Mouse (Mus musculus): ENCODE data around the gene Afp. TPM values are rescaled to one million over a fixed set of nuclear protein-coding genes. Genes with fewer than 3 reads are reported as not detected.

The Afp gene
- polyA plus RNA-seq, 1 experiment from 2014 or later = 28.8 TPM

GRCm38 (mm10) chr5:90476741-90477140 lies 13.8 kb upstream of the Afp start:
- Histone ChIP-seq H3K27ac (replicated peaks) (no peak overlapping the region), H3K4me1 (no peaks in the 10 kb centered on the region), H3K27me3 (replicated peaks) (no peaks in the 10 kb centered on the region), H3K9me3 (no peaks in the 10 kb centered on the region), H3K4me2 (no peak overlapping the region), H3K36me3 (no peaks in the 10 kb centered on the region), H3K4me3 (no peak overlapping the region), H3K9ac (no peak overlapping the region)
- 80% methylated on average over 3 of the region's 3 CpGs for WGBS
- ATAC-seq (ENCODE audit: extremely low read depth, insufficient number of reproducible peaks, low FRiP score, low TSS enrichment) = no peak

- WGBS = 67% methylated on average over 7 of the region's 7 CpGs
- Histone ChIP-seq H3K4me2 (no peak overlapping the region), H3K27ac (replicated peaks) (no peak overlapping the region), H3K9me3 (no peaks in the 10 kb centered on the region), H3K27me3 (replicated peaks) (no peaks in the 10 kb centered on the region), H3K9ac (no peak overlapping the region), H3K4me3 (no peak overlapping the region), H3K36me3 (no peaks in the 10 kb centered on the region), H3K4me1 (no peaks in the 10 kb centered on the region)
- no peak for ATAC-seq (ENCODE audit: extremely low read depth, insufficient number of reproducible peaks, low FRiP score, low TSS enrichment)
Measured at GRCm38 (mm10) chr5:90477308-90478140, 13.0 kb upstream of the Afp start.

GRCm38 (mm10) chr5:90478886-90479285 lies 11.7 kb upstream of the Afp start:
- Histone ChIP-seq H3K9ac (no peak overlapping the region), H3K4me3 (no peak overlapping the region), H3K36me3 (no peaks in the 10 kb centered on the region), H3K4me1 (no peaks in the 10 kb centered on the region), H3K9me3 (no peaks in the 10 kb centered on the region), H3K27ac (replicated peaks) (no peak overlapping the region), H3K27me3 (replicated peaks) (no peaks in the 10 kb centered on the region), H3K4me2 (no peak overlapping the region)
- ATAC-seq (ENCODE audit: extremely low read depth, insufficient number of reproducible peaks, low FRiP score, low TSS enrichment) = no peak
- 71% methylated on average over 1 of the region's 1 CpGs for WGBS

GRCm38 (mm10) chr5:90485597-90485996 lies 4.9 kb upstream of the Afp start:
- no peak for ATAC-seq (ENCODE audit: extremely low read depth, insufficient number of reproducible peaks, low FRiP score, low TSS enrichment)
- Histone ChIP-seq H3K4me2 (no peak overlapping the region), H3K4me1 (no peaks in the 10 kb centered on the region), H3K36me3 (no peaks in the 10 kb centered on the region), H3K27me3 (replicated peaks) (no peaks in the 10 kb centered on the region), H3K4me3 (no peak overlapping the region), H3K9ac (no peak overlapping the region), H3K9me3 (no peaks in the 10 kb centered on the region), H3K27ac (replicated peaks) (no peak overlapping the region)
- WGBS = 73% methylated on average over 7 of the region's 7 CpGs

DNA sequence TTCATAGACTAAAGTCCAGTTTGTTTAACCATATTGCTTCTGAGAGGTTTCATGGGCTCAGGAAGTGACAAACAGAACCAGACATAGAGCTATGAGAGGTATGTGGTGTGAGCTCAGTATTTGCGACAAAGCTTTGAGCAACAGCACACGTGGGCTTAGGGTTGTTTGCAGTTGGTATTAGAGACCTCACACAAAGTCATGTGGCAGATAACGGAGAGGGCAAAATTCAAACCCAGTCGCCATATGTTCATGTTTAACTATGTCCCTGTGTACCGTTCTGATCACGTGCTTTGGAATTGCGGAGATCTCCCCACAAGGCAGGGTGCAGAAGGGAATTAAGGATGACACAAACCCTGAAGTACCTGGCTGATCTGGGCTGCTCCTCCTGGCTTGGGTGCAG lies 2.2 kb upstream of the Afp start:
- 80% methylated on average over 7 of the region's 7 CpGs for WGBS
- no peaks in the 10 kb centered on the region for H3K36me3 ChIP-seq
- no peak overlapping the region for H3K27ac ChIP-seq (replicated peaks)
- no peaks in the 10 kb centered on the region for H3K27me3 ChIP-seq (replicated peaks)
- H3K9me3 ChIP-seq = no peaks in the 10 kb centered on the region
- ATAC-seq (ENCODE audit: extremely low read depth, insufficient number of reproducible peaks, low FRiP score, low TSS enrichment) = no peak
- no peak overlapping the region for H3K4me3 ChIP-seq
- no peak overlapping the region for H3K9ac ChIP-seq
- H3K4me2 ChIP-seq = no peak overlapping the region
- H3K4me1 ChIP-seq = 0 out of 2 replicates have a peak, but pooled peaks cover 3% of the 10 kb centered on the region

- Histone ChIP-seq H3K9ac (no peak overlapping the region), H3K36me3 (no peaks in the 10 kb centered on the region), H3K27ac (replicated peaks) (no peak overlapping the region), H3K4me3 (no peak overlapping the region), H3K27me3 (replicated peaks) (no peaks in the 10 kb centered on the region), H3K4me2 (peak overlapping the region; percentile 55), H3K9me3 (no peaks in the 10 kb centered on the region), H3K4me1 (peaks cover 10% of the 10 kb centered on the region; the same call in 1 of the 2 replicates)
- no peak for ATAC-seq (ENCODE audit: extremely low read depth, insufficient number of reproducible peaks, low FRiP score, low TSS enrichment)
- WGBS = 71% methylated on average over 9 of the region's 9 CpGs
Measured at GRCm38 (mm10) chr5:90492440-90492839, 1.9 kb downstream of the Afp start.

DNA sequence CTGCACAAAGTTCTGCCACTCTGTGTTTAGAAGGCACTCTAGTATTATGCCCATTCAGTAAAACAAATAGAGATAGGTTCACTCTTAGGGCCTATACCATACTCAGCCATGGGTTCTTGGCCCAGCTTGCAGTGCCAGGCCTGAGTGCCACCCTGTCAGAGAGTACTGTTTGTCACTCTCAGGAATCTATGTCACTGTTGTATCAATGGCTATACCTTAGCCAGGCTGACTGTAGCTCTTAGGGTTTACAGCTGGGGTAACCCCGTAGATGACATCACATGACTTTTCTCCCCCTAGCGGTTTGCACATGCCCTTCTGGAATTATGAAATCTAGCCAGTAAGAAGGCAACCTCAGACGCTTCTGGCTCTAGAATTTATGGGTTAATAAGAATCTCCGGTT lies 3.8 kb downstream of the Afp start:
- Histone ChIP-seq H3K9ac (no peak overlapping the region), H3K4me2 (no peak overlapping the region), H3K36me3 (no peaks in the 10 kb centered on the region), H3K4me3 (no peak overlapping the region), H3K27ac (replicated peaks) (no peak overlapping the region), H3K27me3 (replicated peaks) (peaks cover 3% of the 10 kb centered on the region; the same call in 1 of the 2 replicates), H3K9me3 (no peaks in the 10 kb centered on the region), H3K4me1 (peaks cover 10% of the 10 kb centered on the region; the same call in 1 of the 2 replicates)
- no peak for ATAC-seq (ENCODE audit: extremely low read depth, insufficient number of reproducible peaks, low FRiP score, low TSS enrichment)
- 81% methylated on average over 4 of the region's 4 CpGs for WGBS

DNA sequence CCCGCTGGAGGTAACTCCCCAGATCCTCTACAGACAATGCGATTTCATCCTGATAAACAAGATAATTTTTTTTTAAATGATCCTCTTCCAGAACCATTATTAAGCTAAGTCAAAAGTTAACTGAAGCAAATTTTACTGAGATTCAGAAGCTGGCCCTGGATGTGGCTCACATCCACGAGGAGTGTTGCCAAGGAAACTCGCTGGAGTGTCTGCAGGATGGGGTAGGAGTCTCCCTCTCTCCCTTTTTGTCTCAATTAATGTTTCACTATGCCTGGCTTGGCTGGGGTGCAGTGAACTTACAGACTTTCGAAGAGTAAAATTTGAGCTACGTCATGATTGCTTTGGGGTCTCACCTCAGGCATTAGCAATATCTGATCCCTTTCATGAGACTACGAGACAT lies 9.0 kb downstream of the Afp start:
- Histone ChIP-seq H3K27ac (replicated peaks) (no peak overlapping the region), H3K9ac (no peak overlapping the region), H3K9me3 (no peaks in the 10 kb centered on the region), H3K36me3 (no peaks in the 10 kb centered on the region), H3K4me3 (no peak overlapping the region), H3K27me3 (replicated peaks) (peaks cover 3% of the 10 kb centered on the region; the same call in 1 of the 2 replicates), H3K4me2 (no peak overlapping the region), H3K4me1 (peaks cover 7% of the 10 kb centered on the region; the same call in 1 of the 2 replicates)
- ATAC-seq (ENCODE audit: extremely low read depth, insufficient number of reproducible peaks, low FRiP score, low TSS enrichment) = no peak
- 74% methylated on average over 7 of the region's 7 CpGs for WGBS

DNA sequence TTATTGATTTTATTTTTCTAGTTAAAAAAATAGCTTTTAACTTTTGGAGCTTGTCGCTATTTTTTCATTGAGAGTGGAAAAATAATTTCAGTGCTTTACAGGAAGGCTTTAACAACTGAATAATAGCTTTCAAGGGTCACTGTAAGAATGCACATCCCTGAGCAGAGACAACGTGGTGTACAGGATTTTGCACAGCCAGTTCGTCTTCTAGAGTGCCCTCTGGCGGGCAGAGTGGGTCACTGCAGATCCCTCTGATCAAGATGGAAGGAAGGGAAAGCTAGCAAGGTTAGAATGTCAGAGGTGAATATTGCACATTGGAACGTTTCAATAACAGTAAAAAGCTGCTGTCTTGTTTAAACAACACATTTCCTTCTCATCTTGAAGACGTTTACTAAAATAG lies 10.2 kb downstream of the Afp start:
- no peak overlapping the region for H3K27ac ChIP-seq (replicated peaks)
- H3K36me3 ChIP-seq = no peaks in the 10 kb centered on the region
- no peaks in the 10 kb centered on the region for H3K9me3 ChIP-seq
- ATAC-seq (ENCODE audit: extremely low read depth, insufficient number of reproducible peaks, low FRiP score, low TSS enrichment) = no peak
- peaks cover 7% of the 10 kb centered on the region; the same call in 1 of the 2 replicates for H3K4me1 ChIP-seq
- 5% methylated on average over 6 of the region's 6 CpGs for WGBS
- H3K4me3 ChIP-seq = no peak overlapping the region
- H3K9ac ChIP-seq = no peak overlapping the region
- H3K4me2 ChIP-seq = no peak overlapping the region
- peaks cover 3% of the 10 kb centered on the region; the same call in 1 of the 2 replicates for H3K27me3 ChIP-seq (replicated peaks)

GRCm38 (mm10) chr5:90501752-90502151 lies 11.2 kb downstream of the Afp start:
- H3K27ac ChIP-seq (replicated peaks) = no peak overlapping the region
- H3K4me1 ChIP-seq = peaks cover 5% of the 10 kb centered on the region; the same call in 1 of the 2 replicates
- peaks cover 3% of the 10 kb centered on the region; the same call in 1 of the 2 replicates for H3K27me3 ChIP-seq (replicated peaks)
- ATAC-seq (ENCODE audit: extremely low read depth, insufficient number of reproducible peaks, low FRiP score, low TSS enrichment) = no peak
- no peaks in the 10 kb centered on the region for H3K36me3 ChIP-seq
- no peaks in the 10 kb centered on the region for H3K9me3 ChIP-seq
- no peak overlapping the region for H3K9ac ChIP-seq
- 80% methylated on average over 5 of the region's 5 CpGs for WGBS
- no peak overlapping the region for H3K4me3 ChIP-seq
- H3K4me2 ChIP-seq = no peak overlapping the region

DNA sequence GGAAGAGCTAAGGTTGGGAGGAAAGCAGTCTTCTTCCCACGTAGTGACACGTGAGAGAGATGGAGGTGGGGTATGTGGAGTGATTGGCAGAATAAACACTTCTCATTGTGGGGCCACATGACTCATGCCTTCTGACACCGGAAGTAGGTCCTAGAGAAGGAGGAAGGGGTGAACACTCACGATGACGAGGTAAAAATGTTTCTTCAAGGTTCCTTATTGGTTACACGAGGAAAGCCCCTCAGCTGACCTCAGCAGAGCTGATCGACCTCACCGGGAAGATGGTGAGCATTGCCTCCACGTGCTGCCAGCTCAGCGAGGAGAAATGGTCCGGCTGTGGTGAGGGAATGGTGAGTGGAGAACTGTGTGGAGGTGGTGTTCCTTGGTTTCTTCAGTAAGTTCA lies 14.2 kb downstream of the Afp start:
- H3K4me1 ChIP-seq = no peaks in the 10 kb centered on the region
- H3K4me2 ChIP-seq = no peak overlapping the region
- no peak overlapping the region for H3K4me3 ChIP-seq
- H3K9ac ChIP-seq = no peak overlapping the region
- WGBS = 70% methylated on average over 11 of the region's 11 CpGs
- no peak overlapping the region for H3K27ac ChIP-seq (replicated peaks)
- no peaks in the 10 kb centered on the region for H3K36me3 ChIP-seq
- no peak for ATAC-seq (ENCODE audit: extremely low read depth, insufficient number of reproducible peaks, low FRiP score, low TSS enrichment)
- H3K9me3 ChIP-seq = no peaks in the 10 kb centered on the region
- no peaks in the 10 kb centered on the region for H3K27me3 ChIP-seq (replicated peaks)

DNA sequence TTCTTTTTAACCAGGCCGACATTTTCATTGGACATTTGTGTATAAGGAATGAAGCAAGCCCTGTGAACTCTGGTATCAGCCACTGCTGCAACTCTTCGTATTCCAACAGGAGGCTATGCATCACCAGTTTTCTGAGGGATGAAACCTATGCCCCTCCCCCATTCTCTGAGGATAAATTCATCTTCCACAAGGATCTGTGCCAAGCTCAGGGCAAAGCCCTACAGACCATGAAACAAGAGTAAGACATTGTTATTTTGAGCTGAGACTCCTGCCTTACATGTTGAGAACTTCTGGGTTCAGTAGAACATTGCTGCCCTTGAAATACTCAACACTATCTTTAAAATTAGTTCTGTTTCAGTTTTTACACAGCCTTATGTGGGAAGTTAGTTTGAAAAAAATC lies 16.0 kb downstream of the Afp start:
- Histone ChIP-seq H3K9ac (no peak overlapping the region), H3K36me3 (no peaks in the 10 kb centered on the region), H3K4me2 (no peak overlapping the region), H3K4me3 (no peak overlapping the region), H3K27me3 (replicated peaks) (no peaks in the 10 kb centered on the region), H3K27ac (replicated peaks) (no peak overlapping the region), H3K4me1 (no peaks in the 10 kb centered on the region), H3K9me3 (no peaks in the 10 kb centered on the region)
- no peak for ATAC-seq (ENCODE audit: extremely low read depth, insufficient number of reproducible peaks, low FRiP score, low TSS enrichment)
- WGBS = 43% methylated on average over 2 of the region's 2 CpGs
